Mouse (Mus musculus) gastrocnemius, postnatal 14 days (tissue): ENCODE results near the gene Ino80b. TPM values are rescaled to one million over a fixed set of nuclear protein-coding genes. Genes with fewer than 3 reads are reported as not detected.

ENCODE experiments used
- DNase-seq: peaks from one replicate; pipeline ENCODE4 v3.0.0; 2021; ENCODE audit warnings: mixed read lengths
- intact Hi-C: fragments of 180-260 bp; cut with DNase I; formaldehyde crosslinking; loops from one replicate; pipeline ENCODE4 v1.15.1; 2025; ENCODE audit warnings: low total_unique reads
- total RNA-seq, 2 experiments: library from RNA; stranded (reverse); gene quantifications; 2 replicates each; pipeline ENCODE4 v1.2.3; 2021

The Ino80b gene
- total RNA-seq, 2 experiments from 2014 or later: 14.5 to 15.2 TPM

GRCm38 (mm10) chr6:83101688-83102556 is 23.3 kb downstream of the Ino80b start:
- intact Hi-C loops: loop anchor here (5.0 kb wide), 1 partner anchor 100 kb away; no protein-coding TSS in a partner anchor
- peak; percentile 76 for DNase-seq

GRCm38 (mm10) chr6:83101316-83101687 is 23.9 kb downstream of the Ino80b start, which contains the start of the genes Ccdc142 and Gm42688:
Gene Ccdc142, plus strand, starts transcription at chr6:83101601.
Gene Gm42688, plus strand, starts transcription at chr6:83101617.
- DNase-seq: peak; percentile 88
- intact Hi-C loops: loop anchor here (5.0 kb wide), 1 partner anchor 99 kb away; no protein-coding TSS in a partner anchor

GRCm38 (mm10) chr6:83098411-83098810 is 26.8 kb downstream of the Ino80b start:
- intact Hi-C loops: no loop called here
- DNase-seq: no peak

GRCm38 (mm10) chr6:83095968-83096367 is 29.3 kb downstream of the Ino80b start:
- intact Hi-C loops: no loop called here
- DNase-seq: no peak

- DNase-seq: no peak
- intact Hi-C loops: no loop called here
Observed at GRCm38 (mm10) chr6:83092416-83093127, 32.7 kb downstream of the Ino80b start.

GRCm38 (mm10) chr6:83087926-83088260 is 37.3 kb downstream of the Ino80b start:
- DNase-seq: no peak
- intact Hi-C loops: no loop called here

- intact Hi-C loops: no loop called here
- DNase-seq: peak; percentile 58
Observed at GRCm38 (mm10) chr6:83087205-83087925, 37.9 kb downstream of the Ino80b start.

- no peak for DNase-seq
- intact Hi-C loops: no loop called here
Observed at GRCm38 (mm10) chr6:83086121-83087035, 38.9 kb downstream of the Ino80b start, which contains the start of gene Lbx2. Gene Lbx2, plus strand, starts transcription at chr6:83086367.

GRCm38 (mm10) chr6:83084477-83084876 is 40.8 kb downstream of the Ino80b start:
- DNase-seq: no peak
- intact Hi-C loops: no loop called here

GRCm38 (mm10) chr6:83083497-83083896 is 41.7 kb downstream of the Ino80b start:
- intact Hi-C loops: no loop called here
- DNase-seq: no peak

GRCm38 (mm10) chr6:83080210-83080609 is 45.0 kb downstream of the Ino80b start:
- DNase-seq: no peak
- intact Hi-C loops: no loop called here

- intact Hi-C loops: no loop called here
- DNase-seq: peak; percentile 99
Observed at GRCm38 (mm10) chr6:83078324-83078858, 46.8 kb downstream of the Ino80b start.

- DNase-seq: peak; percentile 38
- intact Hi-C loops: no loop called here
Observed at GRCm38 (mm10) chr6:83077630-83078323, 47.5 kb downstream of the Ino80b start, which contains the start of gene Pcgf1. Gene Pcgf1, plus strand, starts transcription at chr6:83077869.

- intact Hi-C loops: no loop called here
- no peak for DNase-seq
Observed at GRCm38 (mm10) chr6:83074979-83075378, 50.3 kb downstream of the Ino80b start.
